Mouse (Mus musculus): Measurements from ENCODE around the gene Arntl2. TPM values are rescaled to one million over a fixed set of nuclear protein-coding genes. Genes with fewer than 3 reads are reported as not detected.
A peak's percentile ranks its signal among the peaks of the same experiment; 100 is the strongest.
"Not testable (repeated sequence)": the region's sequence is repeated elsewhere in the genome, so short reads cannot be mapped to it uniquely, and the experiment has no call there.

The Arntl2 gene
- total RNA-seq, 2 experiments from 2014 or later, result 0.04 TPM; not detected in 1

- no peak for ATAC-seq (ENCODE audit: poor library complexity, severe bottlenecking)
These were observed 50.3 kb downstream of the Arntl2 start for GRCm38 (mm10) chr6:146845961-146846750.

DNA sequence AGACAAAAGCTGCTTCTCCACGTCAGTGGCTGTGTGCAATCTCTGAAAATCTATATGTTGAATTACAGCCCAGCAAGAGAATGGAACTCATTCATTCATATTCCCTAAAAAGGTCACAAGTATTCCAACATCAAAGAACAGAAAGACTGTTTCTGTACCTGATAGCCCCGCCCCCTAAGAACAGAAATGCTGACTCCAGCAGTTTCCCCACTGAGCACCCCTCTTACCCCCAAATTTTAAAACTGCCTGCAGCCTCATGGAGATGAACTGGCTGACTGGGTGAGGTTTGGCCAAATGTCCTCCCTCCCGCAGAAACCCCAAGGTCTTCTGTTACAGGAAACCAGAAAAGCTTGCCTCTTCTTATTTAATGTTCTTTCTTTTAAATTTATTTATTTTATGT lies 51.5 kb downstream of the Arntl2 start:
- ATAC-seq (ENCODE audit: poor library complexity, severe bottlenecking), result no peak

GRCm38 (mm10) chr6:146848281-146848680 lies 52.4 kb downstream of the Arntl2 start:
- ATAC-seq (ENCODE audit: poor library complexity, severe bottlenecking), result no peak

DNA sequence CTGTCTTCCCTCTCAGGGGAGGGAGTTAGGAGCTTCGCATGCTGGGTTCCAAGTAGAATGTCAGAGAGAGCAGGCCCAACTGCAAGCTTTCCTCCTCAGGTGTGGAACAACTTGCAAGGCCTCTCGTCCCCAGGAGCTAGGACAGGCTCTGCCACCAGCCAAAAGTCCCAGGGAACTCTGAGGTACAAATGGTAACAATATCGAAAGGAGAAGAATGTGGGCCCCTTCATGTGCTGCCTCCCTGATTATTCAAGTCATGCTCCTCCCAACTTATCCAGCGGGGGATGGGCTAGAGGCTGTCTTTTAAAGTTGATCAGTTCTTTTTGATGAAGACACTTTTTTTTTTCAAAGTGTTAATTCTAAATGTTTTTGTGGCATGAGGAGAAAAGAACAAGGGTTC lies 54.2 kb downstream of the Arntl2 start, which contains the start of gene Smco2:
Smco2 (plus strand) TSS at position 55 of the 400 bp plus-strand sequence.
- ATAC-seq (ENCODE audit: poor library complexity, severe bottlenecking), result no peak

DNA sequence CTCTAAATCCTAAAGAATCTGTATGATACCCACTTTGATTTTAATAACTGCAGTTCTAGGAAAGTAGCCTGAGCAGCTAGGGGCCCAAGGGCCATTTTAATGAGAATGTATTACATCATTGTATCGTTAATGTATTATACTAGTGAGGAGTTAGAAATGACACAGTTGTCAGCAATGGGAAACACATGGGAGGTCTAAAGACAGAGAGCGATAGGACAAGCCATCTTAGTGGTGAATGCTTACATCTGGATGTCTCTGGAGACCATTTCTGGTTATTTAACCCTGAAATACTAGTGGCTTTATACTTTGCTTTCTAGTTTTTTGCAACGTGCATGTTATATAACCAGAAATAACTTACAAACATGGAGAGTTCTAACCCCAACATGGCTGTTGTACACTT lies 56.1 kb downstream of the Arntl2 start:
- no peak for ATAC-seq (ENCODE audit: poor library complexity, severe bottlenecking)

GRCm38 (mm10) chr6:146852739-146853138 lies 56.9 kb downstream of the Arntl2 start:
- no peak for ATAC-seq (ENCODE audit: poor library complexity, severe bottlenecking)

DNA sequence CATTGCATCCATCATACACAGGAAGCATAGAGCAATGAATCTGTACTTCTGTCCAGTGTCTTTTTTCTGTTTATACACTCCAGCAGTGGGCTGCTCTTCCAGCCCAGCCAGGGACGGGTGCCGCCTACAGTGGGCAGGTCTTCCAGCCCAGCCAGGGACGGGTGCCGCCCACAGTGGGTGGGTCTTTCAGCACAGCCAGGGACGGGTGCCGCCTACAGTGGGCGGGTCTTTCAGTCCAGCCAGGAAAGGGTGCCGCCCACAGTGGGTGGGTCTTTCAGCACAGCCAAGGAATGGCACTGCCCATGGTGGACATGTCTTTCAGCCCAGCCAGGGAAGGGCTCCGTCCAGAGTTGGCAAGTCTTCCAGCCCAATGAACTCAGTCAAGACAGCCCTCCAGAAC lies 59.3 kb downstream of the Arntl2 start:
- ATAC-seq (ENCODE audit: poor library complexity, severe bottlenecking), result peak; percentile 37; the same call in 1 of the 2 replicates

DNA sequence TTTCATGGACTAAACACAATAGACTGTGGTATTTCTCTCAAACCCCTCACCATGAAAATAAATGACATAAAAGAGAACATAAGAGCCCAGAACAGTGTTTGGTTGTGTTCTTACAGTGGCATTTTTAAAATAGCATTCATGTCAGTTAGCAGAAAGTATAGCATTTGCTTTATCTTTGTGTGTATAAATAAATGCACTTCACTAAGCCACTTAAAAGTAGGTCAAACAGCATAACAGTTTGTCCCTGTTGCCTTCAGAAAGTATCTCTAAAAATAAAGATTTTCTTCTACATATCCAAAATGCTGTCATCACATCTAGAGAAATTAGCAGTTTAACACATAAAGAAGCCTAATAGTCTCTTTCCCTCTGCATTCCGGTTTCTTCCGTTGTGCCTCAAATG lies 61.5 kb downstream of the Arntl2 start:
- no peak for ATAC-seq (ENCODE audit: poor library complexity, severe bottlenecking)

DNA sequence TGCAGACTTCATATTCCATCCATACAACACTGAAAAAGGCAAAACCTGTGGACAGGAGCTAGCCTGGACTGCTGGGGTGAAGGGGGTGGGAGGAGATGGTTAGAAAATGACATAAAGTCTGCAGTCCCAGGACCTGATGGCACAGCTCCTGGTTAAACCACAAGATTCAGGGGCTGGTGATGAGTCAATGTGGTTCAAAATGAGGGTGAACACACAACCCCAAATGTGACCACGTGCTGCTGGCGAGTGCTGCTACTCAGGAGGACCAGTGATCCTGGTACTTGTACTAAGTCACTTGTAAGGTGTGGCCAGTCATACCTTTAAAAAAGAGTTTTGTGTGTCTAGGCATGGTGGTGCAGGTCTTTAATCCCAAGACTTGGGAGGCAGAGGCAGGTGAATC lies 67.3 kb downstream of the Arntl2 start:
- ATAC-seq (ENCODE audit: poor library complexity, severe bottlenecking), result no peak

GRCm38 (mm10) chr6:146864370-146864769 lies 68.5 kb downstream of the Arntl2 start:
- not testable (repeated sequence) for ATAC-seq (ENCODE audit: poor library complexity, severe bottlenecking)

- ATAC-seq (ENCODE audit: poor library complexity, severe bottlenecking), result no peak
These were observed 69.8 kb downstream of the Arntl2 start for GRCm38 (mm10) chr6:146865701-146866100.

- peak; percentile 75 for ATAC-seq (ENCODE audit: poor library complexity, severe bottlenecking)
These were observed 76.1 kb downstream of the Arntl2 start for GRCm38 (mm10) chr6:146871975-146872374.

DNA sequence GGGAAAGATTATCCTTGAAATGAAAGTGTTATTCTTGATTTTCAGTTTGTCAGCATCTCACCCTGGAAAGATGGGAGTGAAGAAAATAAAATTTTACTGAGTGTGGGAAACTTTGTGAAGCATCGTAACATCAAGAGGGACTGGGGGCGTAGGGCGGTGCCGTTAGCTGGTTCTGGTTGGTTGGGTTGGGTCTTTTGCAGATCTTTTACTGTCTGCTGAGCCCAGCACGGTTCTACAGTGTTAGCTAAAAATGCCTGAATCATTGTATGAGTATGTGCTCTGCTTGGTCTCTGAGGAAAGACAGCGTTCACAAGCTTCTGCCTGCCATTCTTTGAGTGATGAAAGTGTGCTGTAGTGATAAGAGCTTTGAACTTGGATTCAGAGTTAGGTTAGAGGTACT lies 78.6 kb downstream of the Arntl2 start:
- ATAC-seq (ENCODE audit: poor library complexity, severe bottlenecking), result no peak

- ATAC-seq (ENCODE audit: poor library complexity, severe bottlenecking), result no peak
These were observed 81.0 kb downstream of the Arntl2 start for GRCm38 (mm10) chr6:146876820-146877219.

DNA sequence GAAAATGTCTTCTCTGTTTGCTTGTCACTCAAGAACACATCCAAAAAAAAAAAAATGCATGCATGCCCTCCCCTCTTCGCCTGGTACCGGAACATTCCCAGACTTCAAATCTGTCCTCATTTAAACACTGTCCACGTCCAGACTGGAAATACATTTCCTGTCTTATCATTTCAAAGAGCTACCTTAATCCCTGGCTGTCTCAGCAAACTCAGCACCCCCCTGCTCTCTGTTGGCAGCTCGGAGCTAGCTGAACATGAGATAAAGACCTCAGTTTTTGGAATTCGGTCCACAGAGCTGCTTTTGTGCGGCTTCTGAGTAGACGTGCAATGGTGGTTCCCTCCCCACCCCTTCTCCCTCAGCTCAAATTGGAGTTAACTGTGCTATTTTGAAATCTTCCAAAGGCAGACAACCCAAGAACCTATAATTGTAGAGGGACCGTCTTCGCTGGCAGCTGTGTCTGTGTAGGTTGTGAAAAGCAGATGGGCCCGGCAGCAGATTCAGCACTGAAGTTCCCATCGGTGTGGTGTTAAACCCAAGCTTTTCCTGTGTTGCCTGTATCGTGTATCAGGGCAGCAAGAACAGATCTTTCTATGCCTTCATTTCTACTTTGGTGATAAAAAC lies 81.7 kb downstream of the Arntl2 start:
- ATAC-seq (ENCODE audit: poor library complexity, severe bottlenecking), result no peak

DNA sequence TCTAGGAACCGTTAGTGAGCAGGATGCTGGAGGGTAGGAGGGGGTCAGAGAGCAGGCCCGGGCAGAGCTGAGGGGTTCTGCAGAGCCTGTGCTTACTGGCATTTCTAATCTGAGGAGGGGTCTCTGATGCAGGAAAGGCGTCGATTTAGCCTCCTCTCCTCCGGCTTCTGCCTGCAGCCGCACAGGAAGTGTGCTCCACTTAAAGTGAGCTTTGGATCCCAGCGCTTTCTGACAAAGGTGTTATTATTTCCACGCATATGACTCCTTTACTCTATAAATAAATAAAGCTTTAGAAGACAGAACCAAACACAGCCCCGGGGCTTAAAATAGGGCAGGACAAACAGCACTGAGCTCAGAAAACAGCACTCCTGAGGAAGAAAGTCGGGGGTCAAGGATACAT lies 83.1 kb downstream of the Arntl2 start:
- ATAC-seq (ENCODE audit: poor library complexity, severe bottlenecking), result no peak

- ATAC-seq (ENCODE audit: poor library complexity, severe bottlenecking), result no peak
These were observed 84.0 kb downstream of the Arntl2 start for GRCm38 (mm10) chr6:146879856-146880255.

- no peak for ATAC-seq (ENCODE audit: poor library complexity, severe bottlenecking)
These were observed 84.4 kb downstream of the Arntl2 start for GRCm38 (mm10) chr6:146880296-146880695.

GRCm38 (mm10) chr6:146881896-146882770 lies 86.3 kb downstream of the Arntl2 start:
- ATAC-seq (ENCODE audit: poor library complexity, severe bottlenecking), result no peak
